Mouse (Mus musculus): ENCODE measurements at regions not wholly inside any gene's neighbourhood (a gene's known extent, or its start where the extent isn't known, plus 50 kb on each side); places are given as distances from the start of the nearest gene placed in this dataset.

GRCm38 (mm10) chr12:93415791-93416190 lies 1566.8 kb upstream of the Sel1l start:
- TF ChIP-seq CTCF (IDR thresholded peaks at IDR 0.05; ENCODE audit: low read depth) (no peak), EP300 (IDR thresholded peaks at IDR 0.05; ENCODE audit: low read depth) (no peak)

Measured in liver, postnatal 0 days (tissue).